ENCODE assay signal across 22 mouse cellular contexts in the genomic region with DNA sequence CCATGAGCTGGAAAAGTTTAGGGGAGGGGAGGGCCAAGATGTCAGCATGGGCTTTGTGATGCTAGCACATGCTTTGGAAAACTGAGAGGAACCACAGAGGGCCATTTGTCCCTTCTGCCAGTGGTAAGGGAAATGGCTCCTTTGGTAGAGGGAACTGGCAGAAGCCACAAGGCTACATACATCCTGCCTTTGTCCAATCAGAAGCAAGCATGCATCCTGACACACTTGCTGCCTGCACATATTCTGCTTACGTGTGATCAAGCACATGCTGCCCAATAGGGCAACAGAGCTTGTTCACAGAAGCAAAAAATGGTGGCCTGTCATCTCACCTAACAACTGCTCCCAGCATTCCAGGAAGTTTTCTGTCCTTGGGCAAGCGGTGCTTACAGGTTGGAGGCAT. TPM values are rescaled to one million over a fixed set of nuclear protein-coding genes. Genes with fewer than 3 reads are reported as not detected.
"Had no signal": no experiment of that assay in that cellular context is flagged by ENCODE, and none has a peak within 500 bp of the region (broad histone marks: within the 10 kb centered on the region; RNA-seq: fewer than 3 reads in every experiment).

No protein-coding gene starts in this region.

- H3K9me3 ChIP-seq: intestine, embryonic 15.5 days; kidney, embryonic 15.5 days; limb, embryonic 12.5 days; midbrain, embryonic 12.5 days; neural tube, embryonic 12.5 days; stomach, embryonic 15.5 days had no signal

- H3K27ac ChIP-seq: intestine, embryonic 15.5 days; kidney, embryonic 15.5 days; limb, embryonic 12.5 days; liver, embryonic 14.5 days; midbrain, embryonic 12.5 days; neural tube, embryonic 12.5 days; stomach, embryonic 15.5 days had no signal

- H3K4me3 ChIP-seq: intestine, embryonic 15.5 days; kidney, embryonic 15.5 days; limb, embryonic 12.5 days; midbrain, embryonic 12.5 days; myocyte; neural tube, embryonic 12.5 days; stomach, embryonic 15.5 days had no signal

- H3K4me1 ChIP-seq: neural tube, embryonic 12.5 days had no signal

- H3K9ac ChIP-seq: intestine, embryonic 15.5 days; kidney, embryonic 15.5 days; limb, embryonic 12.5 days; liver, embryonic 14.5 days; midbrain, embryonic 12.5 days; neural tube, embryonic 12.5 days; stomach, embryonic 15.5 days had no signal

- H3K27me3 ChIP-seq: intestine, embryonic 15.5 days; kidney, embryonic 15.5 days; limb, embryonic 12.5 days; midbrain, embryonic 12.5 days; neural tube, embryonic 12.5 days; stomach, embryonic 15.5 days had no signal

- ATAC-seq: intestine, embryonic 15.5 days; lung, postnatal 0 days; midbrain, embryonic 16.5 days had no signal

- DNase-seq: kidney, adult 18-20 months; kidney, postnatal 14 days; lung, adult 2 months; lung, postnatal 36 days; thymus, postnatal 25 days had no signal

- H3K4me2 ChIP-seq: intestine, embryonic 15.5 days; kidney, embryonic 15.5 days; limb, embryonic 12.5 days; midbrain, embryonic 12.5 days; neural tube, embryonic 12.5 days; stomach, embryonic 15.5 days had no signal

RNA-seq across cellular contexts. Expression of a gene that starts 26.6 kb away (rescaled TPM):
- total RNA-seq: layer of hippocampus, postnatal 25 days; left cerebral cortex, adult 8-10 months; left cerebral cortex, postnatal 25 days; liver, adult 2 months; megakaryocyte-erythroid progenitor cell, adult 5-6 weeks; neutrophil, adult 5-6 weeks had no signal
- polyA plus RNA-seq: limb, embryonic 12.5 days; liver, adult 2 months; lung, adult 2 months; myocyte; neural tube, embryonic 12.5 days; urinary bladder, adult 2 months had no signal
